In genomic region chr5:99845565-99846255, GRCm38 (mm10) we compare ENCODE assay signal across 13 mouse cellular contexts.
A peak's percentile ranks its signal among the peaks of the same experiment; 100 is the strongest.
DNase-seq lines count a peak whose midpoint lies in the region; ATAC-seq and TF ChIP-seq lines count a peak whose summit lies in the region.
"Had no signal": no experiment of that assay in that cellular context is flagged by ENCODE, and none has a peak within 500 bp of the region (broad histone marks: within the 10 kb centered on the region; RNA-seq: fewer than 3 reads in every experiment).

No protein-coding gene starts in this region.

- H3K36me3 ChIP-seq in forebrain, embryonic 13.5 days (ENCODE audit: poor library complexity, severe bottlenecking) = no peaks in the 10 kb centered on the region
- no peaks in the 10 kb centered on the region for H3K36me3 ChIP-seq in midbrain, embryonic 14.5 days (ENCODE audit: control insufficient read depth, insufficient read depth, low read length)
- no peaks in the 10 kb centered on the region for H3K36me3 ChIP-seq in intestine, postnatal 0 days (ENCODE audit: control insufficient read depth, insufficient read depth)
- H3K36me3 ChIP-seq: limb, embryonic 13.5 days; neural tube, embryonic 12.5 days had no signal

- no peak overlapping the region for H3K27ac ChIP-seq in forebrain, embryonic 13.5 days
- H3K27ac ChIP-seq in midbrain, embryonic 14.5 days (replicated peaks; ENCODE audit: low read depth, low read length) = peak overlapping the region; percentile 6
- no peak overlapping the region for H3K27ac ChIP-seq in intestine, postnatal 0 days (ENCODE audit: low read depth, low read length)
- H3K27ac ChIP-seq: kidney, postnatal 0 days; limb, embryonic 13.5 days; neural tube, embryonic 12.5 days had no signal

- H3K27me3 ChIP-seq in forebrain, embryonic 13.5 days = no peaks in the 10 kb centered on the region
- no peaks in the 10 kb centered on the region for H3K27me3 ChIP-seq in midbrain, embryonic 14.5 days (ENCODE audit: control insufficient read depth, insufficient read depth, low read length)
- no peaks in the 10 kb centered on the region for H3K27me3 ChIP-seq in intestine, postnatal 0 days (replicated peaks; ENCODE audit: control insufficient read depth, insufficient read depth, low read length)
- H3K27me3 ChIP-seq: limb, embryonic 13.5 days; neural tube, embryonic 12.5 days had no signal

- no peak for TF ChIP-seq CTCF in intestine, postnatal 0 days (IDR thresholded peaks at IDR 0.05; ENCODE audit: low read depth)

- intact Hi-C loops in heart, postnatal 36 days (cut with DNase I) = no loop called here

- no peak overlapping the region for H3K4me3 ChIP-seq in forebrain, embryonic 13.5 days
- H3K4me3 ChIP-seq in midbrain, embryonic 14.5 days (replicated peaks; ENCODE audit: low read depth, low read length) = no peak overlapping the region
- H3K4me3 ChIP-seq in intestine, postnatal 0 days (ENCODE audit: low read depth, low read length) = no peak overlapping the region
- H3K4me3 ChIP-seq: limb, embryonic 13.5 days; neural tube, embryonic 12.5 days had no signal

- H3K4me1 ChIP-seq in forebrain, embryonic 13.5 days = peaks cover 10% of the 10 kb centered on the region
- H3K4me1 ChIP-seq in midbrain, embryonic 14.5 days (ENCODE audit: control insufficient read depth, insufficient read depth, low read length) = peaks cover 6% of the 10 kb centered on the region; the same call in 1 of the 2 replicates
- H3K4me1 ChIP-seq in intestine, postnatal 0 days (replicated peaks; ENCODE audit: control insufficient read depth, insufficient read depth, low read length) = no peaks in the 10 kb centered on the region

- peak; percentile 45; the same call in 1 of the 2 replicates for ATAC-seq in forebrain, embryonic 13.5 days
- peak; percentile 34; the same call in 1 of the 2 replicates for ATAC-seq in midbrain, embryonic 14.5 days (ENCODE audit: low FRiP score, low TSS enrichment)
- ATAC-seq in monocyte, adult 5-6 weeks (replicated peaks; ENCODE audit: insufficient number of reproducible peaks, low FRiP score, low TSS enrichment, poor library complexity, severe bottlenecking) = no peak
- no peak for ATAC-seq in intestine, postnatal 0 days

- no peaks in the 10 kb centered on the region for H3K9me3 ChIP-seq in forebrain, embryonic 13.5 days (replicated peaks)
- no peaks in the 10 kb centered on the region for H3K9me3 ChIP-seq in midbrain, embryonic 14.5 days (ENCODE audit: control insufficient read depth, low read length)
- H3K9me3 ChIP-seq in intestine, postnatal 0 days (ENCODE audit: control insufficient read depth) = no peaks in the 10 kb centered on the region
- H3K9me3 ChIP-seq: limb, embryonic 13.5 days; neural tube, embryonic 12.5 days had no signal

- H3K9ac ChIP-seq in forebrain, embryonic 13.5 days = no peak overlapping the region
- no peak overlapping the region for H3K9ac ChIP-seq in midbrain, embryonic 14.5 days (replicated peaks; ENCODE audit: low read length)
- no peak overlapping the region for H3K9ac ChIP-seq in intestine, postnatal 0 days (ENCODE audit: low read depth, low read length)
- H3K9ac ChIP-seq: limb, embryonic 13.5 days; neural tube, embryonic 12.5 days had no signal

- no peak overlapping the region for H3K4me2 ChIP-seq in forebrain, embryonic 13.5 days
- no peak overlapping the region for H3K4me2 ChIP-seq in midbrain, embryonic 14.5 days (ENCODE audit: low read length)
- no peak overlapping the region for H3K4me2 ChIP-seq in intestine, postnatal 0 days (replicated peaks; ENCODE audit: low read depth)
- H3K4me2 ChIP-seq: limb, embryonic 13.5 days; neural tube, embryonic 12.5 days had no signal

- peak; percentile 33 for DNase-seq in heart, adult 11 months
- no peak for DNase-seq in heart, postnatal 36 days
- DNase-seq in cerebellum, adult 11 months = peak; percentile 13
- DNase-seq in midbrain, embryonic 14.5 days = peak; percentile 54
- no peak for DNase-seq in T-cell, adult 2 months (ENCODE audit: low spot score)
- DNase-seq: adrenal gland, postnatal 25 days; lung, adult 18-20 months had no signal

- 51% methylated on average over 11 of the region's 11 CpGs for WGBS in forebrain, embryonic 13.5 days
- WGBS in midbrain, embryonic 14.5 days = 46% methylated on average over 11 of the region's 11 CpGs
- 88% methylated on average over 11 of the region's 11 CpGs for WGBS in intestine, postnatal 0 days

Comparison
In these comparisons a context has a peak if more than half of its experiments do, and no peak if none do; other contexts are left out.
1. DNase-seq: peak in heart, adult 11 months (single experiment), cerebellum, adult 11 months (single experiment) and midbrain, embryonic 14.5 days (single experiment); none in heart, postnatal 36 days (0 of 2) and T-cell, adult 2 months (single experiment).
2. ATAC-seq: peak in forebrain, embryonic 13.5 days (single experiment) and midbrain, embryonic 14.5 days (single experiment); none in monocyte, adult 5-6 weeks (single experiment) and intestine, postnatal 0 days (single experiment).